Mouse (Mus musculus): ENCODE results near the gene Xxylt1.

Xxylt1 gene

GRCm38 (mm10) chr16:31060714-31061113, 20.5 kb downstream of the Xxylt1 start:
- no peak for DNase-seq

GRCm38 (mm10) chr16:31060226-31060625, 21.0 kb downstream of the Xxylt1 start:
- no peak for DNase-seq

- no peak for DNase-seq
Measured at GRCm38 (mm10) chr16:31059730-31060129, 21.5 kb downstream of the Xxylt1 start.

- DNase-seq = no peak
Measured at GRCm38 (mm10) chr16:31052812-31053211, 28.4 kb downstream of the Xxylt1 start.

GRCm38 (mm10) chr16:31052177-31052726, 29.0 kb downstream of the Xxylt1 start:
- no peak for DNase-seq

- no peak for DNase-seq
Measured at GRCm38 (mm10) chr16:31050701-31051100, 30.5 kb downstream of the Xxylt1 start.

GRCm38 (mm10) chr16:31048194-31048593, 33.0 kb downstream of the Xxylt1 start:
- DNase-seq = no peak

GRCm38 (mm10) chr16:31047186-31047898, 33.9 kb downstream of the Xxylt1 start:
- DNase-seq = no peak

GRCm38 (mm10) chr16:31046217-31046659, 35.0 kb downstream of the Xxylt1 start:
- no peak for DNase-seq

- DNase-seq = no peak
Measured at GRCm38 (mm10) chr16:31045211-31045610, 36.0 kb downstream of the Xxylt1 start.

- DNase-seq = peak in 1 of 2 experiments; percentile 47
Measured at GRCm38 (mm10) chr16:31043136-31043535, 38.1 kb downstream of the Xxylt1 start.

- no peak for DNase-seq
Measured at GRCm38 (mm10) chr16:31041566-31041965, 39.7 kb downstream of the Xxylt1 start.

- no peak for DNase-seq
Measured at GRCm38 (mm10) chr16:31039803-31040459, 41.3 kb downstream of the Xxylt1 start.

GRCm38 (mm10) chr16:31037431-31037830, 43.8 kb downstream of the Xxylt1 start:
- DNase-seq = no peak

GRCm38 (mm10) chr16:31035651-31036245, 45.5 kb downstream of the Xxylt1 start:
- no peak for DNase-seq

- no peak for DNase-seq
Measured at GRCm38 (mm10) chr16:31035235-31035634, 46.0 kb downstream of the Xxylt1 start.

- DNase-seq = no peak
Measured at GRCm38 (mm10) chr16:31034051-31034450, 47.2 kb downstream of the Xxylt1 start.

- no peak for DNase-seq
Measured at GRCm38 (mm10) chr16:31029739-31030485, 51.3 kb downstream of the Xxylt1 start.

- DNase-seq = no peak
Measured at GRCm38 (mm10) chr16:31027675-31028074, 53.6 kb downstream of the Xxylt1 start.

- no peak for DNase-seq
Measured at GRCm38 (mm10) chr16:31025516-31025915, 55.7 kb downstream of the Xxylt1 start.

GRCm38 (mm10) chr16:31024997-31025396, 56.2 kb downstream of the Xxylt1 start:
- DNase-seq = no peak

GRCm38 (mm10) chr16:31024221-31024620, 57.0 kb downstream of the Xxylt1 start:
- no peak for DNase-seq

- no peak for DNase-seq
Measured at GRCm38 (mm10) chr16:31023803-31024202, 57.4 kb downstream of the Xxylt1 start.
